Mouse (Mus musculus) midbrain, embryonic 10.5 days (tissue): ENCODE results near the gene Dnmt3c. TPM values are rescaled to one million over a fixed set of nuclear protein-coding genes. Genes with fewer than 3 reads are reported as not detected.
A peak's percentile ranks its signal among the peaks of the same experiment; 100 is the strongest.
"Not testable (repeated sequence)": the region's sequence is repeated elsewhere in the genome, so short reads cannot be mapped to it uniquely, and the experiment has no call there.

Experiments used
- DNase-seq: peaks from one replicate; pipeline ENCODE4 v3.0.0-alpha.2; 2017; ENCODE audit warnings: low spot score
- H3K27ac ChIP-seq: fragments of 300-500 bp; sonication (generic); replicated peaks from 2 replicates; pipeline ENCODE4 v1.5.1; 2016; ENCODE audit warnings: mild to moderate bottlenecking
- H3K27me3 ChIP-seq: fragments of 300-500 bp; sonication (generic); 2 replicates; pipeline ENCODE4 v1.6.1; 2016; ENCODE audit warnings: low read depth, mild to moderate bottlenecking; ENCODE audit not compliant: poor library complexity, severe bottlenecking
- H3K36me3 ChIP-seq: fragments of 300-500 bp; sonication (generic); 2 replicates; pipeline ENCODE4 v1.6.1; 2016; ENCODE audit warnings: mild to moderate bottlenecking, moderate library complexity
- H3K4me1 ChIP-seq: fragments of 300-500 bp; sonication (generic); 2 replicates; pipeline ENCODE4 v1.6.1; 2016
- H3K4me3 ChIP-seq: fragments of 300-500 bp; sonication (generic); 2 replicates; pipeline ENCODE4 v1.5.1; 2016; ENCODE audit warnings: mild to moderate bottlenecking, moderate library complexity
- H3K9me3 ChIP-seq: fragments of 300-500 bp; sonication (generic); replicated peaks from 2 replicates; pipeline ENCODE4 v1.6.1; 2016; ENCODE audit warnings: mild to moderate bottlenecking
- WGBS: fragments of 180-500 bp; shearing (Covaris S2); methylation state at CpG from one replicate; pipeline ENCODE4 v1.1.7; 2016; 5-methylcytosine and 5-hydroxymethylcytosine counted together
- polyA plus RNA-seq: library from polyadenylated mRNA; unstranded; fragments of >200 nt; fragmentation: Nextera tagmentation; extraction: Ambion mirVana; gene quantifications from 2 replicates; pipeline ENCODE4 v1.2.1, GENCODE M21; 2016

Gene Dnmt3c
- polyA plus RNA-seq, 1 experiment from 2014 or later: 0.06 TPM

GRCm38 (mm10) chr2:153677550-153677949 is 18.9 kb upstream of the Dnmt3c start:
- Histone ChIP-seq H3K4me3 (no peak overlapping the region), H3K36me3 (peaks cover 70% of the 10 kb centered on the region), H3K27ac (no peak overlapping the region), H3K27me3 (no peaks in the 10 kb centered on the region), H3K9me3 (no peaks in the 10 kb centered on the region), H3K4me1 (no peaks in the 10 kb centered on the region)
- 92% methylated on average over 7 of the region's 7 CpGs for WGBS
- no peak for DNase-seq

GRCm38 (mm10) chr2:153679959-153680358 is 16.5 kb upstream of the Dnmt3c start:
- Histone ChIP-seq H3K4me1 (no peaks in the 10 kb centered on the region), H3K9me3 (no peaks in the 10 kb centered on the region), H3K4me3 (no peak overlapping the region), H3K36me3 (peaks cover 54% of the 10 kb centered on the region), H3K27me3 (no peaks in the 10 kb centered on the region), H3K27ac (no peak overlapping the region)
- no peak for DNase-seq
- WGBS: 83% methylated on average over 1 of the region's 1 CpGs

DNA sequence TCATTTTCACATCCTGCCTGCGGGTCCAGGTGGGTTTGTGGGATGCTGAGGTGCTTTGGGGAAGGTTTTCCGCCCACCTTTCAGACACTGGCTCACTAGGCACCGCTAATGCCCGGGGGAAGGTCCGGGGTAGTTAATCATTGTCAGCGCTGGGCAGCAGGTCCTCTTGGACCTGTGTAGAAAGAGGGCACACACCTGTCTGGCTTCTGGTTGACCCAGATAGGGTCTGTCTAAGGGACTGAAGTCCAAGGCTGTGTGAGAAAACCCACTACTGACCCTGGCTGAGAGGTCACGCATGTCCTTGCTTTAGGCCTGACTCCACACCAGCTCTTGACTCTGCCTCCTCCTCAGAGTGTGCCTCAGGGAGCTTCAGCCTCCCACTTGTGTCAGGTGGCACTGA is 3.0 kb upstream of the Dnmt3c start:
- H3K27me3 ChIP-seq, H3K4me3 ChIP-seq, H3K9me3 ChIP-seq, DNase-seq, H3K36me3 ChIP-seq, H3K27ac ChIP-seq, H3K4me1 ChIP-seq: not testable (repeated sequence)
- 80% methylated on average over 5 of the region's 7 CpGs for WGBS

DNA sequence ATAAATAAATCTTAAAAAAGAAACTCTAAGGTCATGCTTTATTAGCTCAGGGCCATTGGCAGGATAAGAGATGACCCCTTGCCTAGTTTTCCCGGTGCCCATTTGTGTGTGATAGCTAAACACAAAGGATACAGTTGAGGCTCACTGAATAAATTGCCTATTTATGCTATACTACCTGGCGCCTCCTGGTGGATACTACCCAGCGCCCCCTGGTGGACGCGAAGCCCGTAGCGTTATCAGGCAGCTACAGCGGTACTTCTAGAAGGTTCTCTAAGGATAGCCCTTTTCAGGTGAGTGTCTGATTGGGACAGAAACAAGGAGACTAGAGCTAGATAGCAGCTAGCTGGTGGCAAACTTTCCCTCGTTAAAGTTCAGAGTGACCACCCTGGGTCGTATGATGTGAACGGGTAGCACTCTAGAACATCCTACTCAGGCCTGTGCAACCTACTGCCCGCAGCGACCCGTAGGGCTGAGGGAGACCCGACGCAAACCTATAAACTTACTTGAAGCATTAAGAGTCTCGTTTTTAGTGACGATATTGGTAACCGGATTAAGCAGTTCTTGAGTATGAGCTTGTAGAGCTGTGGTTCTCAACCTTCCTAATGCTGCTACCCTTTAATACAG is 1.9 kb upstream of the Dnmt3c start:
- no peaks in the 10 kb centered on the region for H3K36me3 ChIP-seq
- DNase-seq: peak; percentile 40
- H3K9me3 ChIP-seq: no peaks in the 10 kb centered on the region
- H3K4me3 ChIP-seq: no peak overlapping the region
- H3K4me1 ChIP-seq: no peaks in the 10 kb centered on the region
- no peaks in the 10 kb centered on the region for H3K27me3 ChIP-seq
- no peak overlapping the region for H3K27ac ChIP-seq
- 68% methylated on average over 19 of the region's 19 CpGs for WGBS

DNA sequence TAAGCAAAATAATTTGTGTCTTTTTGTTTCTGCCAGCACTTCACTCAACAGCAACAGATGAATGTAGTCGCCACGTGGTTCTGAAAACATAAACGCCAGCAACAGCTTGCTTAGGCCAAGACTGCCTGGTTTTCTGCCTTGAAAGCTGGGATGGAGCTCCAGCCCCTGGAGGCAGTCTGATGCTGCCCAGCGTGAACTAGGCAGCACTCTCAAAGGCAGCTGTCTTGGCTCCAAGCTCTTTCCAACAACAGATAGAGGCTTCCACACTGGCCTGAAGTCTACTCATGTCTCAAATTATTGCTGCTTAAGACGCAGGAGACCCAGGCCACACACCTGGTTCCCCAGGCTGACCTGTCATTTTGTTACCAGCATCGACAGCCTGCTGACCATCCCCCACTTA is 6.9 kb downstream of the Dnmt3c start:
- WGBS: 53% methylated on average over 6 of the region's 6 CpGs
- H3K27ac ChIP-seq: no peak overlapping the region
- no peak for DNase-seq
- H3K36me3 ChIP-seq: no peaks in the 10 kb centered on the region
- peaks cover 5% of the 10 kb centered on the region; the same call in 1 of the 2 replicates for H3K4me1 ChIP-seq
- no peak overlapping the region for H3K4me3 ChIP-seq
- no peaks in the 10 kb centered on the region for H3K9me3 ChIP-seq
- no peaks in the 10 kb centered on the region for H3K27me3 ChIP-seq

DNA sequence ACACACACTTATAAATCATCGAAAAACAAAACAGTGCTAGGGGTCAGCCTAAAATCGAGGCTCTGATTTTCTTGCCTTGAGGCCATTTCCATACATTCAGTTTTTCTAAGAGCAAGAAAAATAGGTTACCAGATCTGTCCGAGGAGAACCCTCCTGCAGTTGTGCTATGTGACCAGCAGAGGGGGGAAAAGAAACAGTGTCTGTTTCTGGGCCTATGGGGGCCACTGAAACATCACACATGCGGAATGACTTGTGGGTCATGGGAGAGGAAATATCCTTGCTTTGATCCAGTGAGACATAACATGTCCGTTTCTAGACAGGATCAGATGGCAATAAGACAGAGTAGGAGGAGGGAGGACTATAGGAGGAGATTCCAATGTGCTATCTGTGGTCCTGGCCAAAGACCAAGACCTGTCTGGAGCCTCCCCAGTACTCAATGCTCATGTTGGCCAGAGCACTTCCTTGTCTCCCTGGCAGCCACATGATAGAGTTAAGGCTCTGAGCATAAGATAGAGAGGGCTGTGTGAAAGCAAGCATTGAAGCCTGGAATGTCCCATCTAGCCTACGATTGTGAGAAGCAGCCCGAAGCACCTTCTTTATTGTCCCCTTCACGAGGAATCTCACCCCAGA is 14.4 kb downstream of the Dnmt3c start:
- Histone ChIP-seq H3K36me3 (no peaks in the 10 kb centered on the region), H3K27ac (no peak overlapping the region), H3K9me3 (no peaks in the 10 kb centered on the region), H3K27me3 (no peaks in the 10 kb centered on the region), H3K4me3 (no peak overlapping the region), H3K4me1 (peaks cover 12% of the 10 kb centered on the region)
- peak; percentile 30 for DNase-seq
- WGBS: 58% methylated on average over 8 of the region's 8 CpGs

- no peaks in the 10 kb centered on the region for H3K36me3 ChIP-seq
- H3K27ac ChIP-seq: 0 out of 2 replicates have a peak overlapping the region, but pooled peaks have one; percentile 19
- no peaks in the 10 kb centered on the region for H3K27me3 ChIP-seq
- 26% methylated on average over 3 of the region's 3 CpGs for WGBS
- DNase-seq: no peak
- H3K4me1 ChIP-seq: peaks cover 12% of the 10 kb centered on the region
- no peaks in the 10 kb centered on the region for H3K9me3 ChIP-seq
- H3K4me3 ChIP-seq: no peak overlapping the region
These were observed 16.2 kb downstream of the Dnmt3c start for GRCm38 (mm10) chr2:153712646-153713091.

DNA sequence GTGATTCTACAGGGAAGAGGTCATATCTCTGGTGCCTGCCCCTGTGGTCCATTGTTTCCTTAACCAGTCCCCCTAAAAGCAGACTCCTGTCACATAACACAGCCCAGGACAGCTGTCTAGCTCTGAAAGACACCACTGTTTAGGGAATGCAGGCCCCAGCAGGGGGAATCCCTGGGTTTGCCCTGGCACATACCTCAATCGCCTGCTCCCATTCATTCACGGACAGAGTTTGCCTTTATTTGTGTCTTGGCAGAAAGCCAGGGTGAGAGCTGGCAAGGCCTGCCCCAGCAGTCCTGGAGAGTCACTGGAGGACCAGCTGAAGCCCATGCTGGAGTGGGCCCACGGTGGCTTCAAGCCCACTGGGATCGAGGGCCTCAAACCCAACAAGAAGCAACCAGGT is 16.8 kb downstream of the Dnmt3c start:
- peaks cover 12% of the 10 kb centered on the region for H3K4me1 ChIP-seq
- peak overlapping the region; percentile 25; the same call in 1 of the 2 replicates for H3K27ac ChIP-seq
- no peaks in the 10 kb centered on the region for H3K9me3 ChIP-seq
- WGBS: 39% methylated on average over 4 of the region's 4 CpGs
- no peak overlapping the region for H3K4me3 ChIP-seq
- no peak for DNase-seq
- no peaks in the 10 kb centered on the region for H3K36me3 ChIP-seq
- H3K27me3 ChIP-seq: no peaks in the 10 kb centered on the region

- H3K9me3 ChIP-seq, H3K4me3 ChIP-seq, H3K27ac ChIP-seq, H3K4me1 ChIP-seq, DNase-seq, H3K36me3 ChIP-seq, H3K27me3 ChIP-seq: not testable (repeated sequence)
- WGBS: 67% methylated on average over 3 of the region's 3 CpGs
These were observed 21.4 kb downstream of the Dnmt3c start for GRCm38 (mm10) chr2:153717861-153718260.

DNA sequence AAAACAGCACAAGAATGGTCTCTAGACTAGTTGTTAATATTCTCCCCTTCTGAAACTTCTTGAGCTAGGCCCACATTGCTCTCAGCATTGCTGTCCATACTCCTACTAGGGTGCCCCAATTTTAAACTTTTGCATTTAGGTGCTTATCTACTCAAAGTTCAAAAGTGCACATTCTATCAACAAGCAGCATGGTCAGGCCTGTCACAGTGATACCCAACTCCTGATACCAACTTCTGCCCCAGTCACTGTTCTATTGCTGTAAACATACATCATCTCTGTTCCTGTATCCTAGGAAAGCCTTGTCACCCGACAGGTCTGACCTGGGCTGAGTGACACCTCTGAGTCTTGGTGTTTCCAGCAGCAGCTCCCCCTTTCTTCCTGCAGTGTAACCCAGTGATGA is 26.6 kb downstream of the Dnmt3c start:
- WGBS: 78% methylated on average over 1 of the region's 1 CpGs

DNA sequence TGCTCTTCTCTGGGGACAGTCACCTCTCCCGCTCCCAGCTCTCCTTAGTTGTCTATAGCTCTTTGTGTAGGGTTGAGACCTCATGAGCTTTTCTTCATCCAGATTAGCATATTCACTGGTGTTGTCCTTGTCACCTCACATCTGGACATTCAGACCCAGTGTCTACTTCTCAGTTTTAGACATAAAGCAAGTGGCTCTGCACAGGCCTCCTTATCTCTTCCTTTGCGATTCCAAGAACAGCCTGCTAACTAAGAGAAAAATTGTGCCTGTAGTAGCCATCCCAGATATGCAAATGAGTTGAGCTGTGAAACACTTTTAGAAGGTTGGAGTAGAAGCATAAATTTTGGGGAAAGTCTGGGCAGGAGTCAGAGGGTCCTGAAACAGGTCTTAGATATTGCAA is 28.0 kb downstream of the Dnmt3c start:
- Histone ChIP-seq H3K4me3 (no peak overlapping the region), H3K27ac (no peak overlapping the region), H3K4me1 (no peaks in the 10 kb centered on the region), H3K27me3 (no peaks in the 10 kb centered on the region), H3K9me3 (no peaks in the 10 kb centered on the region), H3K36me3 (no peaks in the 10 kb centered on the region)
- no peak for DNase-seq
- WGBS: 92% methylated on average over 2 of the region's 2 CpGs

More for the DNA sequence above, 26.6 kb downstream of the Dnmt3c start:
- no peak for DNase-seq
- Histone ChIP-seq H3K4me1 (no peaks in the 10 kb centered on the region), H3K4me3 (no peak overlapping the region), H3K27me3 (no peaks in the 10 kb centered on the region), H3K27ac (no peak overlapping the region), H3K36me3 (no peaks in the 10 kb centered on the region), H3K9me3 (no peaks in the 10 kb centered on the region)

GRCm38 (mm10) chr2:153724871-153725270 is 28.4 kb downstream of the Dnmt3c start:
- no peaks in the 10 kb centered on the region for H3K9me3 ChIP-seq
- no peaks in the 10 kb centered on the region for H3K36me3 ChIP-seq
- H3K4me1 ChIP-seq: no peaks in the 10 kb centered on the region
- no peak overlapping the region for H3K27ac ChIP-seq
- 87% methylated on average over 2 of the region's 2 CpGs for WGBS
- H3K27me3 ChIP-seq: no peaks in the 10 kb centered on the region
- DNase-seq: no peak
- H3K4me3 ChIP-seq: no peak overlapping the region

DNA sequence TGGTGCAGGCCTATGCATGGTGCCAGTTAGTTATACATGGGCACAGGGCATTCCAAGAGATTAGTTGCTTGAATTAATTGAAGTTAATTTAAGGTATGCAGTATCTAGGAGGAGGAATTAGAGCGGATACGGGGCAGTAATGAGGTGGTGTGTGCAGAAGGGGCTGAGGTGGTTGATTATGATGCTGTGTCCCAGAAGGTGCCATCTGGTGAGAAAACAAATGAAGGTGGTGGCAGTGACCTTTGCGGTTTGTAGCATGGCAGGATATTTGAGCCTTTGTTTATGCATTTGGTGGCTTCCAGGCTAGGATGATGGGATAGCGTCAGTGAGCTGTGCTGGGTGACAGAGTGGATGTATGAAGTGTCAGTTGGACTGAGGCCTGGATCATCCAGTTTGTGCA is 28.8 kb downstream of the Dnmt3c start:
- Histone ChIP-seq H3K9me3 (no peaks in the 10 kb centered on the region), H3K27ac (no peak overlapping the region), H3K4me1 (no peaks in the 10 kb centered on the region), H3K27me3 (no peaks in the 10 kb centered on the region), H3K4me3 (no peak overlapping the region), H3K36me3 (no peaks in the 10 kb centered on the region)
- WGBS: 93% methylated on average over 4 of the region's 4 CpGs
- no peak for DNase-seq
